Mouse (Mus musculus) embryonic fibroblast, embryonic 13.5 days (primary cell): ENCODE measurements at regions not wholly inside any gene's neighbourhood (a gene's known extent, or its start where the extent isn't known, plus 50 kb on each side); places are given as distances from the start of the nearest gene placed in this dataset.

ENCODE experiments used
- H3K27ac ChIP-seq: 2 replicates; pipeline ENCODE4 v1.5.1; 2012; ENCODE audit warnings: low read length, control low read depth, inconsistent platforms; ENCODE audit not compliant: insufficient read depth
- H3K4me1 ChIP-seq: 2 replicates; pipeline ENCODE4 v1.6.1; 2011; ENCODE audit warnings: low read length; ENCODE audit not compliant: control insufficient read depth, insufficient read depth
- H3K4me3 ChIP-seq: 2 replicates; pipeline ENCODE4 v1.5.1; 2011; ENCODE audit warnings: mild to moderate bottlenecking, control low read depth, low read length; ENCODE audit not compliant: insufficient read depth
- CTCF ChIP-seq: IDR thresholded peaks from 2 replicates; pipeline ENCODE4 v1.5.1; 2011; ENCODE audit warnings: mild to moderate bottlenecking, control low read depth, low read length, moderate library complexity, borderline replicate concordance; ENCODE audit not compliant: insufficient read depth
- POLR2A ChIP-seq: IDR thresholded peaks from 2 replicates; pipeline ENCODE4 v1.6.1; 2011; ENCODE audit warnings: low read depth, mild to moderate bottlenecking, control low read depth, low read length, moderate library complexity

DNA sequence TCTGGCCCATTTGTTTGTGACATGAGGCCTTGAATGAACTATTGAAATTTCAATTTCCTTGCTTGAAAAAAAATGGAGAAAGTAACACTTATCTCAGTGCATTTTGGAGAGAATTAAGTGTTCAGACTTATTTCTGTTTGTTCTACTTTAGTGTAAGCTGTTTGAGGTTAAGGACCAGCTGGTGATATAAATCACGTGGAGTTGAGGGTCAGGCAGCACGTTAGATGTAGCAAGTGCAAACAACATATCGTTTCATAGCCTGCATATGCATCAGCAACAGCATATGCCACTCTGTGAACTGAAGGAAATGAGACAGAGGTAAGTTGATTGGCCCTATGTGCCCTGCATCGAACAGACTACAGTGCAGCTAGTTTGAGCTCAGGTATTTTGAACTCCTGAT lies 90.7 kb upstream of the Osmr start:
- TF ChIP-seq POLR2A: no peak
- TF ChIP-seq CTCF: no peak
- Histone ChIP-seq H3K4me3 (no peak overlapping the region), H3K27ac (no peak overlapping the region), H3K4me1 (no peaks in the 10 kb centered on the region)

DNA sequence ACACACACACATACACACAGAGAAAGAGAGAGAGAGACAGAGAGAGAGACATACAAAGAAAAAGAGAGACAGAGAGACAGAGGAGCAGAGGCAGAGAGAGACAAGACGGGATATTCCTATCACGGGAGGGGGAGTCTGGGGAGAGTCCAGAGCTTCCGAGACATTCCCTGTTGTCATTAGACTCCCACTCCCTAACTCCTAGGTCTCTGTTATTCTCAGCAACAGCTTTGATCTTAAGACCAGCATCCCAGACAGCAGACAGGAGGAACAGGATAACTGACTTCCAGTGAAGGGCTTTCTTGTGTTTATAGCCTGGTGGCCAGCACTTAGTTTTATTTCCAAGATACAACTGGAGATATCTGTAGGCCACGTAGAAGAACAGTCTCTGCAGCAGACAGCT lies 99.6 kb upstream of the Osmr start:
- Histone ChIP-seq H3K4me3 (no peak overlapping the region), H3K27ac (no peak overlapping the region), H3K4me1 (no peaks in the 10 kb centered on the region; the same call in 1 of the 2 replicates)
- TF ChIP-seq POLR2A: no peak
- TF ChIP-seq CTCF: no peak

DNA sequence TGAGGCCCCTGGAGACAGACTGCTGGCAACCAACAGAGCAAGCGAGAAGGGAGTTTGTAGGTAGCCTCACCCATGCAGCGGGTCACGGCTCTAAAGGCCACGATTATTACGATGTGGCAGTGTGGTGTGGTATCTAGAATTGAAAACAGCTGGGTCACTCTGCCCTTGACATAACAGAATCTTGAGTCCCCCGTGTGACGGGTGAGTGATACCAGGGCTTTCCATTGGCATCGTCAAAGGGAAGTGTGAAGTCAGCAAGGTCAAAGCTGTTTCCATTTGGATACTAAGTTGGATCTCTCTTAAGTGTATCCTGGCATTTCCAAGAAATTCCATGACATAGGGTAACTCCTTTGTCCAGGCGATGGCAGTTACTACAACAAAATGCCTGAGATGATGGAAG lies 106.7 kb upstream of the Osmr start:
- Histone ChIP-seq H3K4me3 (no peak overlapping the region), H3K27ac (no peak overlapping the region), H3K4me1 (no peaks in the 10 kb centered on the region)
- TF ChIP-seq POLR2A (no peak), CTCF (no peak)

DNA sequence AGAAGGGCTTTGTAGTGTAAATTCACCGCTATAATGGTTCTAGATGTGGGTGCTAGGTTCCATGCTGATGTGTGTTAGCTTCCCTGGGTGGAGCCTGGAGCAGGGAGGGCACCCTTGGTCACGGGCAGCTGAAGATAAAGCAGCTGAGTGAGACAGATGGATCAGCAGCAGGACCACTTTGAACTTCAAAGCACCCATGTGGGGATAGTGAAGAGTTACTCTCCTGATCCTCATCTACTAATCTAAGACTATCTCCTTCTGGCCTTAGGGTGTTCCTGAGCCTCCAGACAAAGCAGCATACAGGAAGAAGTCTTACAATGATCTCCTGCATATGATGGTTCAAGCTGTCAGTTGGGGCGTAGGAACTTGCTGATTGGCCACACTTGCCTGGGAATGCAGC lies 107.1 kb upstream of the Lifr start:
- Histone ChIP-seq H3K4me1 (no peaks in the 10 kb centered on the region), H3K27ac (no peak overlapping the region), H3K4me3 (no peak overlapping the region)
- TF ChIP-seq CTCF: no peak
- TF ChIP-seq POLR2A: no peak

DNA sequence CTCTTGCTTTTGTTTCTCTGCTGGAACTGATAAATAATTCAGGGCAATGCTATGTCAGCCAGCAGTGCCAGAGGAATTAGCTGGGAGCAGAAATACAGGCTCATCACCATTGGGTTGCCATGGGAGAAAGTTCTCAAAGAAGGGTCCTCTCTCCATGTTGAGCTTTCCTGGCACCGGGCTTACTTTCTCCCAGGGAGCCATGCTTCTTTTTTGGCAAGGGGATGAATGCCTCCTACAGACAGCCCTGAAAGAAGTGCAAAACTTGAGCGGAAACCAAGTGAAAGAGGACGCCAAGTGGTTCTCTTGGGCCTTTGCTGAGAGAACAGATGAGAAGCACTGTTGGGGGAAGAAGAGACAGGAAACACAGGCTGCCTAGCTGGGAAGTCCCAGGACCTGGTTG lies 102.2 kb upstream of the Lifr start:
- TF ChIP-seq CTCF: no peak
- TF ChIP-seq POLR2A: no peak
- no peaks in the 10 kb centered on the region for H3K4me1 ChIP-seq

DNA sequence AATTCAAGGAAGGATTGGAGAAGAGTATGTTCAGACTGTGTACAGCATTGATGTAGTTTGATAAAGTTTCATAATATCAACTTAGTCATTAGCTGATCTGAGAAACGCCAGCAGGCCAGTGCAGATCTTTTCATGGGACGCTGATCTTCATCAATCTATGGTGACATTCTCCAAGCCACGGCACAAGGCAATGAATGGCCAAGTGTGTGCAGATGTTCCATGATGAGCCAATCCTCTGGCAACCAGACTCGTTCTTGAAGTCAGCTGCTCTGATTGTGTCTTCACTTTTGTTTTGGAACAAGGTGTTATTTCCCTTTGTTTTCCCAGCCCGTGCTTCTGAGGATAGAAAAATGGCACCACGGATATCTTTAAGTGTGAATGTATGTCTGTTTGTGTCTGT lies 101.3 kb upstream of the Lifr start:
- no peak overlapping the region for H3K27ac ChIP-seq
- no peak for TF ChIP-seq POLR2A
- H3K4me3 ChIP-seq: no peak overlapping the region
- H3K4me1 ChIP-seq: no peaks in the 10 kb centered on the region

More for the DNA sequence above, 102.2 kb upstream of the Lifr start:
- H3K27ac ChIP-seq: no peak overlapping the region
- H3K4me3 ChIP-seq: no peak overlapping the region

DNA sequence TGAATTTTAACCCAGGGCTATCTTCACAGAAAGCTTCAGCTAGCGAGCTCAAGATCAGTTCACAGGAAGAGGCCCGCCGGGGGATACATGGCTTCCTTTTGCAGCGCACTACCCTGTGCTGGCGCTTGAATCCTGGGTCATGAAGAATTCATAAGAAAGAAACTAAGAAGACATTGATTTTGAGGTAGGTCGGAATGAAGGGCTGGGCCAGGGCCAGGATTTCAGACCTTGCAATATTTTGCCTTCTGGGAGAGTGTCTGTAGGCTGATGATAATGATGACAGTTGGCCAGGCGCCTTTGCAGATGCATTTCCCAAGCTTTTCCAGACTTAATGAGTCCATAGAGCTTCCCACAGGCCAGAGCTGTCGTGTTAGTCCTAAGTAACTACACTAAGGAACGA lies 97.2 kb upstream of the Lifr start:
- H3K4me1 ChIP-seq: no peaks in the 10 kb centered on the region
- TF ChIP-seq POLR2A (no peak), CTCF (no peak)
- H3K27ac ChIP-seq: no peak overlapping the region
- H3K4me3 ChIP-seq: no peak overlapping the region

DNA sequence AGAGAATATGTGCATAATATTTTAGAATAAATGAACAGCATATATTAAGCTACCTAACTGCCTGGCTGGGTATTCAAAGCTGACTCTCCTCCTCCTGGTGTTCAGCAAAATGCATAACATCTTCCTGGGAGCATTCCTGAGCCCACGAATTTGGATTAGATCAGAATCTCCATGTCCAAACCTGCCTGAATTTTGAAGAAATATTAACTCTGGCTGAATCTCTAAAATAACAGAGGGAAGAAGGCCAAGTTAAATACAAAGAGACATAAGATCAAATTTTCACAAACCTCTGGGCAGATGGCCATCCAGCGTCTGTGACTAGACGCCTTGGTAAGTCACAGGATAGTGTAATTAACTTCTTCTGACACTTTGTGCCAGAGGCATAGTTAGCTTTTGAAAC lies 95.2 kb upstream of the Lifr start:
- TF ChIP-seq POLR2A (no peak), CTCF (no peak)
- H3K4me3 ChIP-seq: no peak overlapping the region
- no peaks in the 10 kb centered on the region for H3K4me1 ChIP-seq
- no peak overlapping the region for H3K27ac ChIP-seq

DNA sequence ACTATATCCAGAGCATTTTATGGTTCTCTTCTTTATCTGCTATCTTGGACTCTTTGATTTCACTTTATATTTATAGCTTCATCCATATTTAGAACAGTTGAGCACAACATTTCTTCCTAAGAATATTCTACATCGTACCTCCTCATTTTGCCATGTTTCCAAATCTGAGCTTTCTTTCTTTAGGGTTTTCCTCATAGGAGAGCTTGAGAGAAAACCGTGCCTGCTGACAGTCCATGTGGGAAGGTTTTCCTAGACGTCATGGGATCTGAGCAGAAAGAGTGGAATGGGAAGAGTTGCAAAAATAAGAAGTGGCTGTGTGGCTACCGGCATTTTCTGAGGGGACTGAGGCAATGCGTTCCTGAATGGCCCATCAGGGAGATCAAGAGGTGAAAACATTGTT lies 92.5 kb upstream of the Lifr start:
- Histone ChIP-seq H3K4me3 (no peak overlapping the region), H3K27ac (no peak overlapping the region), H3K4me1 (no peaks in the 10 kb centered on the region)
- no peak for TF ChIP-seq POLR2A
- no peak for TF ChIP-seq CTCF

DNA sequence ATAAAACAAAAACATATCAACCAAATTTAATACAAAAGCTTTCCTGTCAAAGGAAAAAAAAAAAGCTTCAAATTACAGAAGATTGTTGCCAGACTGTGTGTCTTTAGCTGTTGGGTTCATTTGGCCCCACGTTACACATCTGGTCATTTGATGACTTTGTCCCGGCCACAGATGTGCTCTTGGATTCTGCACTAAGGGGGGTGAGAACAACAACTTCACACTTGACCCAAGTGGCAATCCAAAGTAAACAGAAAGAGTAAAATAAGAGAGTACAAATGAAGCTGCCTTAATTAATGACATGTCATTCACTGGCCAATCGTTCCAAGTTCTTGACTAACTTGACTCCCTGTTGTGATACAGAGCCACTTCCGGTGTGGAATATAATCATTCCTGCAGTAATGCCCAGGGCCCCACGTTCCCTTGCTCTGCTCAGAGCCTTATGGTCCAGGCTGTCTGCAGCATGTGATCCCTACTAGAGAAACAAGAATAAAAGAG lies 91.8 kb upstream of the Lifr start:
- Histone ChIP-seq H3K27ac (no peak overlapping the region), H3K4me3 (no peak overlapping the region), H3K4me1 (no peaks in the 10 kb centered on the region)
- TF ChIP-seq CTCF (no peak), POLR2A (no peak)

DNA sequence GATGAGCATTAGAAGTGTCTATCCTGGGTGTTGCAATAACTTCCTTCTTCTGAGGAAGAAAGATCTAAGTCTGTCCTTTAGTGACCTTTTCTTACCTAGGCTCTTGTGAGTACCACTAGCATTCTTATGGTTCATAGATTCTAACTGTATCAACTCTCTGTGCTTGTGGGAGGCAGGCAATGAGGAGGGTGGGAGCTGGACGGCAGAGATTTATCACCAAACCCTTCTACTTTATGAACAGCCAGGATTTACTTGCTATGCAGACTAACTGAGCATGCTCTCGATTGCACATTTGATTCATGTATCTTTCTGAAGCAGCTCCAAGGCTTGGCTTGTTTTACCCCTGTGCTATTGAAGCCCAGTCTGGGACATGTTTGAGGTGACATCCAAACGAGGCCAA lies 90.7 kb upstream of the Lifr start:
- Histone ChIP-seq H3K4me1 (no peaks in the 10 kb centered on the region), H3K4me3 (no peak overlapping the region), H3K27ac (no peak overlapping the region)
- no peak for TF ChIP-seq CTCF
- no peak for TF ChIP-seq POLR2A
